Mouse (Mus musculus) heart, postnatal 4 days (tissue): ENCODE data around the gene Eno3. TPM values are rescaled to one million over a fixed set of nuclear protein-coding genes. Genes with fewer than 3 reads are reported as not detected.

Experiments
- DNase-seq: peaks from one replicate; pipeline ENCODE4 v3.0.0; 2021
- total RNA-seq, 2 experiments: library from RNA; stranded (reverse); gene quantifications; 2 replicates each; pipeline ENCODE4 v1.2.3; 2021

Gene Eno3
- total RNA-seq, 2 experiments from 2014 or later, result 1,339 to 1,391 TPM

DNA sequence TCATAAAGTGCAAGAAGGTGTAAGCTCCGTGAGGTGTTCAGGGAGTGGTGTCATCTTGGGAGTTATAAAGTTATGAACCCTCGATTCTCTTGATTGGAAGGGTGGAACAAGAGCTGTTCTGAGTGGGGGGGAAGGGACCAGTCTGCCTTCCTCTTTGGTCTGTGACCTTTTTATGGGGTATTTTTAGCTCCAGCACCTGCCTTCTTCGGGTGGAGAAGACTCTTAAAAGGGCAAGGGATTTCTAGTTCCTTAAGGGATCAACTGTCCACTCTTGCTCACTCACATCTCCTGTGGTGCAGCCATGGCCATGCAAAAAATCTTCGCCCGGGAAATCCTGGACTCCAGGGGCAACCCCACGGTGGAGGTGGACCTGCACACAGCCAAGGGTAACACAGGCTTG lies 571 bp downstream of the Eno3 start:
- DNase-seq, result no peak

- DNase-seq, result no peak
Measured at GRCm38 (mm10) chr11:70657991-70658390, 989 bp downstream of the Eno3 start.

- no peak for DNase-seq
Measured at GRCm38 (mm10) chr11:70658521-70658920, 1.5 kb downstream of the Eno3 start.

DNA sequence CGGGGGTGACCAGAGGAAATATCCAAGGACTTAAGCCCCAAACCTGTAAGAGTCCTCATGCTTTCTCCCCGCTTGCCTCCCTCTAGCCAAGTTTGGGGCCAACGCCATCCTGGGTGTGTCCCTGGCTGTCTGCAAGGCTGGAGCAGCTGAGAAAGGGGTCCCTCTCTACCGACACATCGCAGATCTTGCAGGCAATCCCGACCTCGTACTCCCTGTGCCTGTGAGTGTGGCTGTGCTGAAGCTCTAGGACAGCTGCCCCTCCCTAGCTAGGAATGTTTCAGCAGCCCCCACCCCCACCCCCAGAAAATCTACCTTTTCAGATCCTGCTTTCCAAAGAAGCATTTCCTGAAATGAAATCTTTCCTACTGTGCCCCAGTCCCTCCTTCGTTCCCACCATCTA lies 1.9 kb downstream of the Eno3 start:
- DNase-seq, result no peak

GRCm38 (mm10) chr11:70660571-70660970 lies 3.6 kb downstream of the Eno3 start:
- DNase-seq, result no peak

DNA sequence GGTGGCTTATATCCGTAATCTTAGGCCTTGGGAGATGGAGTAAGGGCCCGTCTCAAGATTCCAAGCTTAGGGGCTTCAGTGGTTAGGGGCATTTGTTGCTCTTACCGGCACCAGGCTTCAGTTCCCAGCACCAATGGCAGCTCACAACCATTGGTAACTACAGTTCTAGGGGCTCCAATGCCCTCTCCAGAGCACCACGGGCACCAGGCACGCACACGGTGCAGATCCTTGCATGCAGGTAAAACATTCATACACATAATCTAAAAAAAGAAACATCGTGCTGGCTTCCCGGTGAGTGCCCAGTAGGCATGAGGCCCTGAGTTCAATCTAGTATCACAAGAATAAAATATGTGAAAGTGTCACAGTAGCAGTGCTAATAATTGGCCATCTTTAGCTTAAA lies 6.1 kb downstream of the Eno3 start:
- no peak for DNase-seq

DNA sequence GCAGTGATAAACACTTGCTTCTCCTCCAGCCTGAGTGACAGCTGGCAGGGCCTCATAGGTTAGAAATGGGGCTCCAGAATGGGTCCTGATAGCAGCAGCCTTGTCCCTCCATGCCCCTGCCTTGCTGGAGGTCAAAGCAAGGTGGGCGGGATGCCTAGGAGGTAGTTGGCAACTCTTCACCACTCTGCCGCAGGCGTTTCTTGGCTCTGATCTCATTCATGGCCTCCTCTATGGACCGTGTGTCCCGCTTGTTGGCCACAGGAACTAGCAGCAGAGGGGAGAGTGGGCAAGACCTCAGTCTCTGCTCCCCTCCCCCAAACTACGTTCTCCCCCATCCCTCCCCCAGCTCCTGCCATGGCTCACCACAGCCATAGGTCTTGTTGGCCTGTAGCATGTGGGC lies 7.0 kb downstream of the Eno3 start:
- peak; percentile 66 for DNase-seq

DNA sequence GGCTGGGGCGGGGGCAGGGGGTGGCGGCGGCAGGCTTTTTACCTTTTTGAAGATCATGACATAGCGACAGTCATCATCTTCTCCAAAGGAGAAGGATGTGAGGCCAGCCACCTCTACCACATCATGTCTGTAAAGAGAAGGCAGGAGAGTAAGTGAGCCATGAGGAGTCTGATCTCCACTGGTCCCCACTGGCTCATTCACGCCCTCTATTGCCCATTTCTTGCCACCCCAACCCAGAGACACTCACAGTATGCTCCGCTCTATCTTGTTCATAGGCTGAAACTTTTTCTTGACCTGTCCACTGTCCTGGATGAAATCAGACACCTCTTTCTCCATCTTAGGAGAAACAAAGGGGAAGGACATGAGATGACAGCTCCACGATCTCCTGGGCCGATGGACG lies 7.7 kb downstream of the Eno3 start:
- no peak for DNase-seq

DNA sequence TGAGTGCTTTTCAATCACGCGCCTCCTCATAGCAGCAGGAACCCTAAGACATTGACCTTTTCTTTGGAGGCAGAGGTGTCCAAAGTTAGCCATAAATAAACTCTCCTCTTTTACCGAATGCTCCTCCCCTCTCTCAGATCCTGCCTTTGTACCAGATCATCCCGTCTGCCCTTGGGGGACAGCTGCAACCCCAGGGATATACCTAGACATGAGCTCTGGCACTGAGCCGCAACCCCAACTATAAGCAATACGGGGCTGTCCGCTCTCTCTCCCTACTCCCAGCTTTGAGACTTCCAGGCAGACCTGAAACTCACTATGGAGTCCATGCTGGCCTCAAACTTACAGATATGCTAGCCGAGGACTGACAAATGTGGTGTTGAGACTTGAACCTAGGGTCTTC lies 9.7 kb downstream of the Eno3 start:
- no peak for DNase-seq

DNA sequence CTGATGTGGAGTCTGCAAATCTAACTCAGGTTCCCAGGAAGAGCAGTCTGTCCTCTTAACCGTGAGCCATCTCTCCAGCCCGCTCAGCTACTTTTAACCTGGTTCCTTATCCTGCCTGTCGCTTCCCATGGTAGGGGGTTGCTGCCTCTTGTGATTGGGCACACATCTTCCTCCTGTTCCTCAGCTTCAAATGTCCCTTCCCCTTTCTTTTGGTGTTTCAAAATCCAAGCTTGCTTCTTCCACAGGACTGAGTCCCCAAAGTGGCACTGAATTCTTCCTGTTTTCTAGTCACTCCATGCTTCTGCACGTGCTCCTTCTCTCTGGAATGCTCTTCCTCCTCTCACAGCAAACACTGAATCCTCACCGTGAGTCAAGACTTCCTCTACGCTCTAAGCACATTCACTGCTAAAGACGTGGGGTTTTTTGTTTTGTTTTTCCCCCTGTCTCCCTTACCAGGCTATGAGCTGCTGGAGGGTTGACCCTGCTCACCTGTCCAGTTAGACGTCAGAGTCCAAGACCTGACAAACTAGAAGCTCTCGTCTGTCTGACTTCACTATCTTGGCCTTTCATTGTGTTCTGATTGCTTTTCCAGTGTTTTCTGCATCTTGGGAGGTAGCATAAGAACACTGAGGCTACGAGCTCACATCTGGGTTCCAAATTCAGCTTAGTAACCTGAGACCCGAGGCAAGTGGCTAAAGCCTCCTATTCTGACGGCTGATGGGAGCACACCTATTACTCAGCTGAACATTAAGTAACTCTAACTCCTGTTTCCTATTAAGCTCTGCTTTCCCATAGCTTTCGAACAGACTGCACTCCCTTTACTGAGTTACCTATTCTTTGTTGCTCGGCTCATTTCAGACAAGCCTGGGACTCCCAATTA lies 10.5 kb downstream of the Eno3 start:
- DNase-seq, result no peak

- DNase-seq, result peak; percentile 67
Measured at GRCm38 (mm10) chr11:70668335-70668770, 11.4 kb downstream of the Eno3 start.

DNA sequence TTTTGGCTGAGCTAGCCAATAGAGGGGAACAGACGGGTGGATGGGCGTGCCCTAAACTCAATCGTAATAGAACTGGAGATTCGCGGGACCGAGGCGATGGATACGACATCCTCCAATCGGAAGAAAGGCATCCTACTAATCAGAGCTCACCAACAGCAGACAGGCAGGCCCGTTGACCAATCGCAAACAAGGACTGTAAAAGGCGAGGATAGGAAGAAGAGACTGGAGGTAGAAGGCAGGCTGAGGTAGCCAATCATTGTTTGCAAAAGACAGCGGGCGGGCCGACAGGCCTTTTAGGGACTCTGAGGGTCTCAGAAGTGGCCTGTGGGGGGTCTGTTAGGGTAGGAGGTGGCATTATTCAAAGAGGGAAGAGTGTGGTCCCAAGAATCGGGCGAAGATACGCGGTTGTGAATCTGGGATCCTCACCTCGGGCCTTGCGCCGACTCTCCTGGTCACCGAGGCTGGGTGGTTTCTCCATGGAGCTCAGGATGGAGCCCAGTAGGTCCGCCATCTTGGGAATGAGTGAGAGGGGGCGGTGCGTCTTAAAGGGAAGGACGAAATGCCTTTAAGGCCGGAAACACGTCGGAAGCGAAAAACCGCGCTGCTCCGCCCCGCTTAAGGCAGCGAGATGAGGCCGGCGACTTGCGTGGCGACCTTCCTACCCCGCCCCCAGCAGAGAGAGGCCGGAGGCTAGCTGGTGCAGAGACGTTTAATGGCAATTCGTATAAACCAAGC lies 11.9 kb downstream of the Eno3 start, which contains the start of gene Spag7:
TSS of gene Spag7 (minus strand) at position 646 of the 735 bp plus-strand sequence.
- peak; percentile 96 for DNase-seq

DNA sequence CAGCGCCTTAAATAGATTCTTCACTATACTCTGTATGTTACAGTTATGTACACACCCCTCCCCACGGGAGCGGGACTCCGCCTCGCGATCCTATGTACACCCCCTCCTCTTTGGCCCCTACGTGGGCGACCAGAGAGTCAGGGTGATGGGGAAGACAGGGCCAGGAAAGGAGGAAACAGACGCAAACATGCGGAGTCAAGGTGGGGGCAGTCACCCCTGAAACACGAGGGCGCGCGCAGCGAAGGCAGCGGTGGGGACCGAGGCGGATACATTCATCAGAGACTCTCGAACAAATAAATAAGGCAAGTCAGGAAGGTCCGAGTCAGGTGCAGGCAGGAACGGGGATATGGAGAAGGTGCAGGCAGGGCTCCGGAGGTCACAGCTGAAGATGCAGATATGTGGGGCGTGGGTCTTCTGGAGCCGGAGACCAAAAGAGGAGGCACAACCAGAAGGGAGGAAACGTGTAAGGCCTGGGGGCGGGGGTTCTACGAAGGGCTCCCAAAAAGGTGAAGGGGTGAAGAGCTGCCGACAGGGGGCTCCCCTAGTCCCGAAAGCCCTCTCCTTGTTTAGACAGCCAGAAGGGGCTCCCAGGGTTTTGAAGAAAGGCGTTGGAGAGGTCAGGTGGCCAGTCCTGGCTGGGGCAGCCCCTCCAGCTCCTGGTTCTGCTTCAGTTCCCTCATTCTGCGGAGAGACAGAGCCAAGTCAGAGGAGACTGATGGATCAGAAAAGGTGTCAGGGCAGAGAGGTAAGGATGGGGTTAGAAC lies 12.8 kb downstream of the Eno3 start:
- DNase-seq, result peak; percentile 85

DNA sequence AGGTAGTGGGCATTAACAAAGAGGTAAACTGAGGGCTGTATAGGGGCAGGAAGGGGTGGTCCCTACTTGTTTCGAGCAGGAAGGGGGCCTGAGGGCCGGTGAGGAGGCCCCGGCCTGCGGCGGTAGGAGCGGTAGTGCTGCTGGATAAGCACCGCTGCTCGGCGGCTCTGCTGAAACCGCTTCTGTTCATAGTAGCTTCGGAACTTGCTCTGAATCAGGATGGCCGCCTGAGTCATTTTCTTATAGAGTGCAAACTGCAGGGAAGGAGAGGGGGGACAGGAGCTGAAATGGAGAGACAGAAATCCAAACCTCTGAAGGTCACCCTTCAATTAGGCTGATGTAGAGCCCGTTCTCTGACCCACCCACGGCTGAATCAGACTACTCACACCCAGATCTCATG lies 13.5 kb downstream of the Eno3 start:
- DNase-seq, result no peak

DNA sequence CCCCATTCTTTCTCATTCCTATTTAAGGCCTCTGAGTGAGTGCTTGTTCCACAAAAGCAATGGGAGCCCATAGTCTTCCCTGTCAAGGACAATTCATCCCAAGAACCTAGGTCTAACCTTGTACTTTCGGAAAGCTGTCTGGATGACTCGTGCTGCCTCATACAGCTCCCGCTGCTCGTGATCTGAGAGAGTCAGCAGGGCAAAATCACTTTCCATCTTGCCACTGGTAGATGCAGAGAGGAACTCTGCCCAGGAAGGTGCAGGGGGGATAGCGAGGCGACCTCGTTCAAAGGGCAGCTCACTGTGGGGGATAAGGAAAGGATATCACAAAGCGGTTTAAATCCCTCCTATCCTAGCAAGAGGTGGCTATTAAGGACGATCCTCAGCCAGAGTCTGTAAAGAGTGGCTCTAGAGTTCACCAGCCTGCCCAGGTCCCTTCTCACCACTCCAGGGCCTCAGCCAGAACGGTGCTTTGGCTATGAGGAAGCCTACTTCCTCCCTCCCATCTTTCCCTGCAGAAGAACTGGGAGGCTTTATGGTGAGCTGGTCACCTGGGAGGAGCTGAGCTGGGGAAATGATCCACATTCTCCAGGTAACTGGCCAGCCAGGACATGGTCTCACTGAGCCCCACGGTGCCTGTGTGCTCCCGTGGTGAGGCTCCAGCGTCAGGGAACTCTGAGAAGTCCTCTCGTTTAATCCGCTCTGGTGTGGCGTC lies 14.5 kb downstream of the Eno3 start:
- no peak for DNase-seq

DNA sequence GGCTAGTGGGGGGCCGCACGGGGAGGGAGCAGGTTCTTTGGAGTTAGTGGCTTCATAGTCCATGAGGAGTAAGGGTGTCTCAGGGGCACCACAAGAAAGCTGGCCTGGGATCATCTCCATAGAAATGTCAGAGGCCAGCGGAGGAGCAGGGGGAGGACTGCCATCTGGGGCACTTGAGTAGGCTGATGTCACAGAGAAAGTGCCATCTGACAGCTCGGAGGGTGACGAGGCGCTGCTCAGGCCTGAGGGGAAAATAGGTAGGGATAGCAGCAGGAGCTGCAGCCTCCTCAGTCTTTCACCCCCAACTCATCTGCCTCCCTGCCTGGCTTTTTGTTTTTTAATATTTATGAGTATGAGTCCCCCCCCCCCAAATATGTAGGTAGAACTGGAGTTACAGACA lies 17.0 kb downstream of the Eno3 start:
- DNase-seq, result no peak

DNA sequence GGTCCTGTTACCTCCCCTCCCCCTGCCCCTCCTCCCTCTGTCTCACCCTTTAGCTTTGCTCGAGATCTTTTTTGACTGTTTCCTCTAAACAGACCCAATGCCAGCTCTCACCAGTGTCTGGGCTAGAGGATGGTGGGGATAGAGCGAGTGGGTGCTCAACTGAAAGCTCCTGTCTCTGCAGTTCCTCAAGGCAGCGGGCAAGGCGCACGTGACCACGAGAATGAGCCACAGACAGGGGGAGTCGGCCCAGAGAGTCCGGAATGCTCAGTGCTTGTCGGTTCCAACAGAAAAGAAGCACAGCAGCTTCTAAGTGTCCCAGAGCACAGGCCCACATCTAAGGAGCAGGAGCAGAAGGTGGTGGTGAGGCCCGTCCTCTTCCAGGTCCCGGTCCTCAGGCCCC lies 17.5 kb downstream of the Eno3 start:
- DNase-seq, result no peak

DNA sequence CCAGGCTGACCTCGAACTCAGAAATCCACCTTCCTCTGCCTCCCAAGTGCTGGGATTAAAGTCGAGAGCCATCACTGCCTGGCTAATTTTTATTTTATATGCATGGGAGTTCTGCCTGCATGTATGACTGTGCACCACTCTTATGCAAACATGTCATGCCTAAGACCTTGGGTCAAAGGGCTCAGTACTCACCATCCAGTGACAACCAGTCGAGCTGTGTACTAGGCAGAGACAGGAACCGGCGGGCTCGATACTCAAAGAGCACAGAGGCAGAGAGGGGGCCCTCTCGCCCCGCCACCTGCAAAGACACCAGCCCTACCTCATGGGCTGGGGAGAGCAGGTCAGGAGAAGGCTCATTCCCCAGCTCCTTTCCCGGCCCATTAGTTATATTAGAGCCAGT lies 21.1 kb downstream of the Eno3 start:
- DNase-seq, result no peak

- DNase-seq, result no peak
Measured at GRCm38 (mm10) chr11:70678576-70678975, 21.6 kb downstream of the Eno3 start.

- DNase-seq, result no peak
Measured at GRCm38 (mm10) chr11:70679361-70679760, 22.4 kb downstream of the Eno3 start.

DNA sequence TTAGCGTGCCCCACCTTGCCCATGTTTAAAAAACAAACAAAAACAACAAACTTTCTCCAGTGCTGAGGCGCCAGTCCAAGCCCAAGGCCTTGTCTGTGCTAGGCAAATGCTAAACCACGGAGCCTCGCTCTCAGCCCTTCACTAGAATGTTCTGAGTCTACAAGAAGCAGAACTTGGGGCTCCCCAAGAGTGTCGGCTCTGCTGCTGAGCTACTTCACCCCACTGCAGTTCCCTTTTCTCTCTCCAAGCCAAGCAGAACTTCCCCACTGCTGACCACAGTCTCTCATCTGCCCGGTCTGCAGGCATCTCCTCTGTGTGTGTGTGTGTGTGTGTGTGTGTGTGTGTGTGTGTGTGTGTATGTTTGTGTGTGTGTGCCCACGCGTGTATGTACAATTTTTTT lies 22.9 kb downstream of the Eno3 start:
- DNase-seq, result no peak

DNA sequence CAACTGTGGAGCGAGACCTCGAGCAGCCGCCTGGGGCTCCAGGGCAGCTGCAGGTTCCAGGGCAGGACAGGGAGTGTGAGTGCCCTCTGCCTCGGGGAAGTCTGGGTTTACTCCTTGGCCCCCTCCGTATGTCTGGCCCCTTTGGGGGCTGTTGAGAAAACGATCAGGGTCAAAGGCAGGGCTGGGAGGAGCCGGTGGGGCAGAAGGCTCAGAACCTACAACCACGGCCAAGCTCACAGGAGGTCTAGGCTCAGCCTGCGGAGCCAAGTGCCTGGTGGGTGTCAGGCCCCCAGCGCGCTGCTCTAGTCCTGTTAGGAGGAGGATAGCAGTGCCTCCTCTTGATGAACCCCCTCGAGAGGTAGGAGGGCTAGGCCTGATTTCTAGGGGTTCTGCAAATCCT lies 24.2 kb downstream of the Eno3 start:
- DNase-seq, result no peak
